Mouse (Mus musculus) layer of hippocampus, postnatal 36 days (tissue): ENCODE data around the gene Slc44a2. TPM values are rescaled to one million over a fixed set of nuclear protein-coding genes. Genes with fewer than 3 reads are reported as not detected.
"Not testable (repeated sequence)": the region's sequence is repeated elsewhere in the genome, so short reads cannot be mapped to it uniquely, and the experiment has no call there.

Experiments
- DNase-seq, 2 experiments: peaks; one replicate each; pipeline ENCODE4 v3.0.0; 2022
- total RNA-seq, 2 experiments: library from RNA; stranded (reverse); gene quantifications; 2 replicates each; pipeline ENCODE4 v1.2.3; 2021

Slc44a2 gene
- total RNA-seq = 10 to 100 TPM; 49.6 to 56.3 TPM

DNA sequence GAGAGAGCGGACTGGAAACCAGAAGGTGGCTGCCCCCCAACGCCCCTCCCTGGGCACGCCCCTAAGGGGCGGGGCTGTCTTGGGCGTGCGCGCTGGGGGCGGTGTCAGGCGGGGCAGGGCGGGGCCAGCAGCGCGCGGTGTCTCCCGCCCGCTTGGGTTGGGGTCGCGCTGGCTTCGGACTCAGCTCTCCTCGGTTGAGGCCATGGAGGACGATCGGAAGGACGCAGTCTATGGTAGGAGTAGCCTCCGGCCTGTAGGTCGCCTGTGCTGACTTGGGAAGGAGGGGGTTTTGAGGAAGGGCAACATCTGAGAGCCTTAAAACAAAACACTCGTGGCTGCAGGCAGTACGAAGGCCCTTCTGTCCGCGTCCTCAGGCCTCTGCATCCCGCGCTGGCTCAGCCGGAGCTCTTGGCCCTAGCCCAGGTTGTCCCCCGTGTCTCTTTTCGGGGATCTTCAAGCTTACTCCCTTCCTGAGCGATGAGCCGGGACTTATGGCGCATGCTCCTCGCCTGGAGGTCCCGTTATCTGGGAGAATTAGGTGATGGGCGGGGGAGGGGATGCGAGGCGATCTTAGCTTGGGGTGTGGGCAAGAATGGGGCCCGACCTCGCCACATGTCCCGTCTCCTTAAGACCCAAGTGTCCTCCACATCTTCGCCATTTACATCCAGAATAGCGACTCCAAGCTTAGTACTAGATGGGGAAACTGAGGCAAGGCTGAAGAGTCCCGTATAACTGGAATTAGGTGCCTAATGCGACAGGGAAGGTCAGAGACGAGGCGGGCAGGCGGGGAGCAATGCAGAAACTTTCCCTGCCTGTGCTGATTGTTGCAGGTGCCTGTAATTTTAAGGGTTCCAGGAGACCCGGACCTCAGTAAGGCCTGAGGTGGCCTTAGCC is at the start of gene Slc44a2:
Gene Slc44a2, plus strand, starts transcription at position 80 of the 894 bp plus-strand sequence.
- DNase-seq = peak; percentile 80 to 81

DNA sequence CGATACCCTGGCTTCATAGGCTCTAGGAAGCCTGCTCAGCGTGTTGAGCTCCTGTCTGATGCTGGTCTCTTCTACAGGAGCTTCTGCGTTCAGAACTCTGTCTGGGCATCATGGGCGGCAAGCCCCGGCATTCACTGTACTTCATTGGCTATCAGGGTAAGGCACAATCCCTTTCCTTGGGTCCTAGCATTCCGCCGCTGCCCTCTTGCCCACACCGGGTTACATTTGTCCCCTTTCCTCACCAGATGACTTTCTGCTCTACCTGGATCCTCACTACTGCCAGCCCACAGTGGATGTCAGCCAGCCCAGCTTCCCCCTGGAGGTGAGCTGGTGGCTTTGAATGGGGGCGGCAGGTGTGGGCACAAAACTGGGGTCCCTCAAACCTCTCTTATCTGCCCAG is 48.1 kb upstream of the Slc44a2 start:
- no peak for DNase-seq

DNA sequence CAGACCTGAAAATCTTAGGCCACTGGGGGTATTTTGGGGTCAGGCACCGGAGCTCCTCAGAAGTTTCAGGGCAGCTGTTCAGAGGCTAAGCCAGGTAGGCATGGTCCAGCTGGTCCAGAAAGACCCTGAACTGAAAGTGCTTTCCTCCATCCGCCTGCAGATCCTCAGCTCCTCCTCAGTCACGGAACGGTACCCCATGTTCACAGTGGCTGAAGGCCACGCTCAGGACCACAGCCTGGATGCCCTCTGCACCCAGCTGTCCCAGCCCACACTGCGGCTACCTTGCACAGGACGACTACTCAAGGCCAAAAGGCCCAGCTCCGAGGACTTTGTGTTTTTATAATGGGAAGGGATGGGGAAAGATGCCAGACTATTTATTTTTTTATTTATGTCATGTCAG is 47.4 kb upstream of the Slc44a2 start:
- no peak for DNase-seq

- DNase-seq = no peak
Measured at GRCm38 (mm10) chr9:21273520-21274228, 46.8 kb upstream of the Slc44a2 start.

GRCm38 (mm10) chr9:21274336-21274735 is 46.2 kb upstream of the Slc44a2 start:
- DNase-seq = no peak

- no peak for DNase-seq
Measured at GRCm38 (mm10) chr9:21275013-21275710, 45.3 kb upstream of the Slc44a2 start.

DNA sequence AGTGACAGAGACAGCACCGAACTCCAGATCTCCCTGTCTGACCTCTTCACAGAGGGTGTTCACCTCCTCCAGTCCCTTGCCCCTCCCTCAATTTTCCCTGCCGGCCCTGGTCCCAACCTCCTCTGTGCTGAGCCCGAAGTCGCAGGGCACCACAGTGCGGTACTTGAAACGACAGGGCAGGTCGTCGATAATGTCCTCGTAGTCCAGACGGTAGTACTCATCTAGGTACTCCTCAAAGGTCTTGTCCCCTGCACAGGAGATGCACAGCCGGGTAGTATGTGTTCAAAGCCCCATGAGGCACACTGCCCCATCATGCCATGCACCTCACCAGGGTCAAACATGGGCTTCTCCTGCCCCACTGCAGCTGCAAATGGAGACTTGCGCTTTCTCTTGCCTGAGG is 44.8 kb upstream of the Slc44a2 start:
- no peak for DNase-seq

GRCm38 (mm10) chr9:21276307-21276706 is 44.2 kb upstream of the Slc44a2 start:
- no peak for DNase-seq

DNA sequence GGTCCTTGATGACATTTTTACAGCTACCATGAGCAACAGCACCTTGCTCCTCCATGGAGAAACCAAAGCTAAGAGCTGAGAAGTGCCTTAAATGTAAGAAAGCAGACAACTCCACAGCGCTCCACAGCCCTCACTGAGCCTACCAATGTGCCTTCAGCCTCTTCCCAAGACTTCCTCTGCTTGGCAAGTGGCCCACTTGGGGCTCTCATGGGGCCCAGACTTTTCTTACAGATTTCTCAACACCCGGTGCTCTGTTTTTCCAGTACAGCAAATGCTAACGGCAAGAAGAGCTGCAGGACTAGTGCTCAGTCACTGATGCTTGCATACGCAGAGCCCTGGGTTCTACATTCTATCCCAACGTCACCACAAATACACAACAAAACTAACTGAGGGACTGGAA is 42.7 kb upstream of the Slc44a2 start:
- no peak for DNase-seq

DNA sequence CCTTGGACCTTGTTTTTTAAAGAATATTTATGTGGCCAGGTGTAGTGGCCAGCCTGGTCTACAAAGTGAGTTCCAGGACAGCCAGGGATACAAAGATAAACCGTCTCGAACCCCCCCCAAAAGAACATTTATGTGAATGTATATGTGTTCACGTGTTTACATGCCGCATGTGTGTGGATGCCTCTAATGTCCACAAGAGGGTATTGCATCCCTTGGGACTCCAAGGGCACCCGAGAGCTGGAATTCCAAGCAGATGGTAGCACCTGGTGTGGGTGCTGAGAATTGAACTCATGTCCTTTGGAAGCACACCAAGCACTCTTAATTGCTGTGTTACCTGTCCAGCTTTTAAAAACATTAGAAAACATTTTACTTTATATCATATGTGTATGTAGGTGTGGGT is 36.9 kb upstream of the Slc44a2 start:
- DNase-seq = no peak

DNA sequence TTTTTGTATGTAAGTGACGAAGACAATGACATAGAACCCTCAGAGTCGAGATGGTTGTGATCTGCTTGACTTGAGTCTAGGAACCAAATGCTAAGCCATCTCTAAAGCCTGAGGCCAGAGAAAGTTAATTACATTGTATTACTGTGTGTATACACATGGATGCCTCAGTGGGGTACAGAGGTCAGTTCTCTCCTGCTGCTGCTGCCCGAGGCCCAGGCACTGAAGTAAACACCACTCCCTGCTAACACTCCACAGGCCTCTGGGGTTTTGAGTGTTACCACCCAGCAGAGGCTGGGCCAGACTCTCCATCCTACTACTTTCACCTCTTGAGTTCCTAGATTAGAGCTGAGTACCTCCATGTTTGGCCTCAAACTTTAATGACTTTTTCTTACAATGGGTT is 36.5 kb upstream of the Slc44a2 start:
- DNase-seq = no peak

- DNase-seq = no peak
Measured at GRCm38 (mm10) chr9:21286753-21287152, 33.7 kb upstream of the Slc44a2 start.

DNA sequence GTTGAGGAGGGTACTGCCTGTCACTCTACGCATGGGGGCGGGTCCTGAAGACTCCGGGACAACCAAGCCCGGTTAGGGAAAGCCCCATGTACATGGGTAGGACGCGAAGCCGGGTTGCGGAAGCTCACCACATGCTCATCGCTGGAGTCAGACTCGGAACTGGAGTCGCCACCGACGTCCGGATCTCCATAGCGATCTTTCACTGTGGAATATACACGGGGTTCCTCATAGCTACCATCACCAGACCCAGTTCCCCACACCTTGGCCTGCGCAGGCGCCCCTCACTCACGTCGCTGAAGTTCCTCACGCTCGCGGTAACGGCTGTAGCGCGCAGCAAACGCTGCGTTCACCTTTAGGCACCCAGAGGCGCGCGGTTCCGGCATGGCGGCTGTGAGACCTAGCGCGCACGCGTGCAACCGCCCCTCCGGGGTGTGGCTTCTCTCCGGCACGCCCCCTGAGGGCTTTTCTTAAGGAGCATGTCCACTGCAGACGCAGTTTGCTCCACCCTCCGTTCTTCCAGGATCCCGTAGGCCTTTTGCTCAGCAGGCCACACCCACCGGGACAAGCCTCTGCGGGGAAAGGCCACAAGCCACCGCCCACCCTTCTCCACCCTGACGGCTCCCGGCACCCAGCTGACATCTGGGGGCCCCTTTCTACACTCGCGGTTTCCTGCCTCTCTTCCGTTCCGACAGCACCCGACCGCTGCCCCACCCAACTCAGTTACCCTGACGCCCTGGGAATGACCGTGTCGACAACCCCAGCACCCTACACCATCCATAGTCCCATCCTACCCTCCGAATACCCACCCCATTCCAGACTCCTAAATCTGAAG is 32.7 kb upstream of the Slc44a2 start, which contains the start of gene Kri1:
Gene Kri1, minus strand, starts transcription at position 399 of the 832 bp plus-strand sequence.
- DNase-seq = peak; percentile 96

DNA sequence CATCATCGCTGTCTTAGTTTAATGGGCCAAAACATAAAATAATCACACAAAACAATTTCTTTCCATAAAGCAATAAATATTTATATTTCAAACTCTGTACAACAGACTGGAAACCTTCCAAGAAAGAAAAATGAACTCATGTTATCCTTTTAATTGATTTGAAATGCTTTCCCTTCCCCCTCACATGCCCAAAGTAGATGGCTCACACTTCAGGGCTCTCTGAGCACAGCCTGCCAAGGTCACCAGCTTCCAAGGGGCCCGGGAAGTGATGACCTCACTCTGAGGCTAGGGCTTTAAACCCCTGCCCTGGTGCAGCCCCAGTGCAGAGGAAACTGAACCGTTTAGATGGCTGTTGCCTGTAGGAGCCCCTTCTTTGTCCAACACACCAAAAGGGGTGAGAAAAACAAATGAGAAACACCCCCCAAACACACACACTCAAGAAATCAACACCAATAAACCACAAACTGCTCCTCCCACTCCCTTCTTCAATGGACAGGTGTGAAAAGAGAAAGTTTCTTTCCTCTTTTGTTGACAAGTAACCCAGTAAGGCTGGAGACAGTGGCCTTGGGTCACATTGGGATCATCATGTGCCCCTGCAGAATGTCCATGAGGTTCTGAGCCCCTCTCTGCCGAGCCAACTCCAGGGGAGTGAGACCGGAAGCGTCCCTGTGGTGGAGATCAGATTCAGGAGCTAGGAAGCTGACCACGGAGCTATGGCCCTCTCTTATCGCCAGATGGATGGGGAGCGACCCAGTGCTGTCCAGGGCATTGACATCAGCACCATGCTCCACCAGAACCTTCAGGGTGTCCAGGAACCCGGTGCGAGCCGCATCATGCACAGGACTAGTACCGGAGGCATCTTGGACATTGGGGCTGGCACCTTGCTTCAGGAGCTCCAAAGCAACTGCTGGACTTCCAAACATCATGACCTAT is 31.8 kb upstream of the Slc44a2 start:
- DNase-seq = no peak

GRCm38 (mm10) chr9:21289337-21289671 is 31.2 kb upstream of the Slc44a2 start:
- no peak for DNase-seq

DNA sequence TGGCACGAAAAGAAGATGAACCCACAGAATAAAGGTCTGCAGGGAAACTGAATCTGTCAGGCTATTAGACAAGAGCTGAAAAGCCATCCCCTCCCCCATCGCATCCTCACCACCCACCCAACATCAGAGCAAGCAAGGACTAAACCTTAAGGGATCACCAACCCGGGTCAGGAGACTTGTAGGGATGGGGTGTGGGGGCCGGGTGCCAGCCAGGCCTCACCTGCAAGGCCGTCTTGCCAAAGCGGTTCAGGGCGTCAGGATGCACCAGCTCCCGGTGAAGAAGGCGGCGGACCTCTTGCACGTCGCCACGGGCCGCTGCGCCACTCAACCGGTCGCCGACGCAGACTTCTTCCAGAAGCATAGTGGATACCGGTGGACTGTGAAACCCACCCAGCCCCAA is 29.9 kb upstream of the Slc44a2 start:
- DNase-seq = no peak

DNA sequence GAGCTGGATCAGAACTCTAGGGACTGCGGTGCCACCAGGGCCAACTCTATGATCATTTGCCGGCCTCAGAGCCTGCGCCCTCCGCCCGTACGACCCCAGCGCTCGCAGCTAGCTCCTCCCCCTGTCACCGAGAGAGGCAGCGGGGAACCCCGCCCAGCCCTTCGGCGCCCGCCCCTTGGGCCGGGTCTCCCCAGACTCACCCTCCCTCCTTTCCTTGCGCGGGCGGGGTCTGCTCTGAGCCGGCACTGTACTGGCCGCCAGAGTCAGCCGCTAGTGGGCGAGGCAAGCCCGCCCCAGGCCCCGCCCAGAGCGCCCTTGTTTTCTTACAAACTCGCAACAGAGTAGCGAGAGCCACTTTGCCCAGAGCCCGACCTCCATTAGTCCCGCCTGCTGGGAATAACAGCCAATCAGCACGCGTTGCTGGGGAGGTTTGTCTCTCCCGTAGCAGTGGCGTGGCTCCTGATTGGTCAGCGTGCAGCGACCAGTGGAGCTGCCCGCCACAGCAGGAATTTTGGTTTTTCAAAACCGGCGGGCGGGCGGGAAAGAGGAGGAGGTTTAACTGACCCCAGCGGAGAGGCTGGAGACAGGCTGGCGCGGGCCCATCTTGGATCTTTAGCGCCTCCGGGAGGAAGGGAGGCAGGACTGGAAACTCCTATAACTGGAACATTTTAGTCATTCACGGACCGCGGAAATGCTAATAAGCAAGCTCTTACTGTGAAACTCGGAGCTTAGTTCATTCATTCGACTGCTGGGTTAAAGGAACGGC is 29.3 kb upstream of the Slc44a2 start, which contains the start of gene Cdkn2d:
Gene Cdkn2d, minus strand, starts transcription at position 386 of the 766 bp plus-strand sequence.
- peak; percentile 100 for DNase-seq

- not testable (repeated sequence) for DNase-seq
Measured at GRCm38 (mm10) chr9:21291868-21292267, 28.6 kb upstream of the Slc44a2 start.

DNA sequence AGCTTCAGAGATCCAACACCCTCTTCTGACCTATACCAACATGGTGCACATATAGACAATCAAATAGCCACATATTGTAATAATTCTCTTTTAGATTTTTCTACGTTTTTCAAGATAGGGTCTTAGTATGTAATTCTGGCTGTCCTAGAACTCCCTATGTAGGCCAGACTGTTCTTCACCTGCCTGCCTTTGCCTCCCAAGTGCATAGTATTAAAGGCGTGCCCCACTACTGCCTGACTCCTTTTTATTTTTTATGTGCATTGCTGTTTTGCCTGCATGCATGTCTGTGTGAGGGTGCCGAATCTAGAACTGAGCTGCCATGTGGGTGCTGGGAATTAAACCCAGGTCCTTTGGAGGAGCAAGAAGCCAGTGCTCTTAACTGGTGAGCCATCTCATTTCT is 28.2 kb upstream of the Slc44a2 start:
- no peak for DNase-seq

DNA sequence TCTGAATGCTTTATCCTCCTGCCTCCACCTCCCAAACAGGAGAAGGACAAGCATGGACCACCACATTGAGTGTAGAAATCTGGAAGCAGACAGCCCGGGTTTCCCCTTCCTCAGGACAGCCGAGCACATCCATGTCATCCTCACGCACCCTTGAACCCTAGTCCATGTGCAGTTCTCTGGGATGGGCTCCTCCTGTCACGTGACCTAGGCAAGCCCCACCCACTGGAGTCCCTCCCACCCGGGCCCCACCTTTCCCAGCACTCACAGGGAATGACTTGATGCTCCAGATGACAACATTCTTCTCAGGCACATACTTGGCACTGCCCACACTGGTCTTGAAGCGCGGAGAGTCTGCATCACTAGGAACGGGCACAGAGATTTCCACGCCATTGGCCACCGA is 21.5 kb upstream of the Slc44a2 start:
- DNase-seq = no peak
